Mouse (Mus musculus) urinary bladder, postnatal 14 days (tissue): ENCODE data around the gene Tpst2.
A peak's percentile ranks its signal among the peaks of the same experiment; 100 is the strongest.

Experiments
- DNase-seq: peaks from one replicate; pipeline ENCODE4 v3.0.0; 2021; ENCODE audit warnings: low spot score

Gene Tpst2

DNA sequence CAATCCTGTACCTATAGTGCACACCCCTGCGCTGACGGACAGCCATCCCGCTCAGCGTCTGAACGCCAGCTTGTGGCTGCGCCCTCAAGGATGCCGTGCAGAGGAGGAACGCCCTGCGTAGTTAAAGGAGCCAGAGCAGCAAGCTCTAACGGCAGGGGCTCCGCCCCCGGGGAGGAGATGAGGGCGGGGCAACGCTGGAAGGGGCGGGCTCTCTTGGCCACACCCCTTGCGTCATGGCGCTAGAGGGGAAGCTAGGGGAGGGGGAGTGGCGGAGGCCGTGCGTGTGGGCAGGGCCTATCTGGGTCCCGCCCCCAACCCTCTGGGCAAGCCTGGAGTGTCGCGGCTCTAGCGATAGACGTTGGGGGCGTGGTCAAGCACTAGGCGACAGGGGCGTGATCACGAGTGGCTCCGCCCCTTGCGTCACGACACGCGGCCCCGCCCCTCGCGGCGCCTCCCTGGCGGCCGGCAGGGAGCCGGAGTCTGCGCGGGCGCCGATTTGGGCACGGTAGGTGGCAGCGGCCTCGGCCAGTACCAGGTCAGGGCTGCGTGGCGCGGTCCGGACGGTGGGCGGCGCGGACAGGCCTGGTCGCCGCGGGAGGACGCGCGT, at the start of gene Tpst2:
Gene Tpst2, plus strand, starts transcription at position 425 of the 607 bp plus-strand sequence.
- peak; percentile 100 for DNase-seq

DNA sequence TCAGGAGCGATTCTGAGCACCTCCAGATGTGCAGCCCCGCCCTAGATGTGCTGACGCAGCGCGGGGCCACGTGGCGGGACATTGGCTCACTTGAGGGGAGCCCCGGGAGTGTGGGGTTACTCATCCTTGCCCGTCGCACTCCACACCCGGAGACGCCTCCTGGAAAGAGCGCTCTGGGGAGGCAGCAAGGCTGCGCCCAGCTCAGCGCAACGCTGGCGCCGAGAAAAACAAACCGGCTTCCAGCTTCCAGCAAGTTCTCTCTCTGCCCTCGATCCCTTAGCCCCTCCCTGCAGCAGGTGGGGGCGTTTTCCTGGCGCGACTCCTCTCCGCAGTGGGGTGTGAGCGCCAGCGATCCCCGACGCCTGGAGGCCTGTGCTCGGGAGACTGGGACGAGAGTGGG, 49.1 kb upstream of the Tpst2 start:
- peak; percentile 38 for DNase-seq

GRCm38 (mm10) chr5:112227898-112228239, 48.6 kb upstream of the Tpst2 start:
- DNase-seq: no peak

GRCm38 (mm10) chr5:112228240-112229076, 48.0 kb upstream of the Tpst2 start:
- no peak for DNase-seq

DNA sequence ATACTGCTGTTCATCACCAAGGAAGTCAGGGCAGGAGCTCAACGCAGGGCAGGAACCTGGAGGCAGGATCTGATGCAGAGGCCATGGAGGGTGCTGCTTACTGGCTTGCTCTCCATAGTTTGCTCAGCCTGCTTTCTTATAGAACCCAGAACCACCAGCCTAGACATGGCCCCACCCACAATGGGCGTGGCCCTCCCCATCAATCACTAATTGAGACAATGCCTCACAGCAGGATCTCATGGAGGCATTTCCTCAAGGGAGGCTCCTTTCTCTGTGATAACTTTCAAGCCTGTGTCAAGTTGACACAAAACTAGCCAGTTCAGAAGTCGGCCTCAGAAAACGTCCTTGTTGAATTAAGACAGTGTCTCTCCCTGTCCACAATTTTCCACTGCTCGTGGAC, 40.7 kb upstream of the Tpst2 start:
- DNase-seq: no peak

GRCm38 (mm10) chr5:112236631-112237030, 39.9 kb upstream of the Tpst2 start:
- no peak for DNase-seq

DNA sequence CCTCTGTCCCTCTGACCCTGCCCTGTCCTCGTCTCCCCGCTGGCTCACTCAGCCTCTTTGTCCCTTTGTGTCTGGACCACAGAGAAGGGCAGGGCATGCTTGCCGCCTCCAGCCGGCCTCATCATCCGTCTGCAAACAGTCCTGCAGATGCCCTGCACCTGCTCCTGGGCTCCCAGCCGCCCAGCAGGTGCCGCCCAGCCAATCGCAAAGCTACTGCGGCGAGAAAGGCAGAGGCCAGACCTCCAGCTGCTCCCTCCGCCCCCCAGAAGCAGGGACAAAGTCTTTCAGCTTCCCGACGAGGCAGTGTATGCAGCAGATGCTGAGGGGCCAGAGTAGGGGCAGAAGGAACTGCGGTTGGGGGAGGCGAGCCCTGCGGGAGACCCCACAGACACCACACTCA, 39.1 kb upstream of the Tpst2 start:
- no peak for DNase-seq

- no peak for DNase-seq
Observed at GRCm38 (mm10) chr5:112237866-112238570, 38.5 kb upstream of the Tpst2 start.

GRCm38 (mm10) chr5:112238781-112239482, 37.6 kb upstream of the Tpst2 start:
- no peak for DNase-seq

- peak; percentile 86 for DNase-seq
Observed at GRCm38 (mm10) chr5:112240761-112241160, 35.7 kb upstream of the Tpst2 start.

GRCm38 (mm10) chr5:112241849-112242248, 34.6 kb upstream of the Tpst2 start:
- no peak for DNase-seq

DNA sequence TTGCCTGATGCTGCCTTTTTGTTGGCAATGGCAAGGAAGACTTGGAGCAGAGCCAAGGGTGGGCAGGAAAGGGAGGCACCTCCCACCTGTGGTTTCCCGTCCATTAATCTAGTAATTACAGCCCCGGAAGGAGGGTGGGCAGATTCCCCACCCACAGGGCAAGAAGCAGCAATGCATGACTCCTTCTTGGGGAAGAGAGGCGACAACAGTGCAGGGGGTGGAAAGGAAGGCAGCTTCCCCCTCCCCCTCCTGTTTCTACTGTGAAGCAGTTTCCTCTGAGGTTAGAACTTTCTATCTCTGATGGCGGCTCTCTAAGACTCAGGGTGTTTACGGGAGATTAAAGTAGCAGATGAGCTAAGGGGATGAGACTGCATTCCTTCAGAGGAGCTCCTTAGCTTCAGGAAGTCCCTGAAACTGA, 34.1 kb upstream of the Tpst2 start:
- DNase-seq: no peak

DNA sequence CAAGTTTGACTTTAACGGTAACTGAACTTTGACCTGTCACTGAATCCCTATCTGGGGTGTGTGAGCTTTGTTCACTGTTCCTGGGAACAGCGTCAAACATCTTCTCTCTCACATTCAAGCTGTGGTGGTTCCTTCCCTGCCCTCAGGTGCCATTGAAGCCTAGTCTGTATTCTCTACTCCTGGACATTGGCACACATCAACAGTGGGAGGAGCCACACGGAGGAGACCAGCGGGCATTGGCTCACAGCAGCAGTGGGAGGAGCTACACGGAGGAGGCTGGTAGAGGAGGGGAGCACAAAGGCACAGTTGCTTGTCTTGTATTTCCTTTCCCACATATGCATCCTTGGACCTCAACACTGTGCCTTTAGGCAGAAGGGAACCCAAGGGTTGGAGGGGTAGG, 33.5 kb upstream of the Tpst2 start:
- no peak for DNase-seq

GRCm38 (mm10) chr5:112243539-112244274, 32.8 kb upstream of the Tpst2 start:
- DNase-seq: no peak

DNA sequence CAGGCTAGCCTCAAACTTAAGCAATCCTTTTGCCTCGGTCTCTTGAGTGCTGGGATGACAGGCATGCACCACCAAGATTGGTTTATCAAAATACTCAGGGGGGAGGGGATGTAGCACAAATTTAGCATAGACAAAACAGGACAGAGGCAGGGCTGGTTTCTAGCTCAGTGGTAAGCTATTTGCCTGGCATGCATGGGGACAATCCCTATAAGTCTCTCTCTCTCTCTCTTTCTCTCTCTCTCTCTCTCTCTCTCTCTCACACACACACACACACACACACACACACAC, 32.3 kb upstream of the Tpst2 start:
- DNase-seq: no peak

GRCm38 (mm10) chr5:112244890-112245615, 31.4 kb upstream of the Tpst2 start:
- DNase-seq: no peak

- no peak for DNase-seq
Observed at GRCm38 (mm10) chr5:112247399-112247798, 29.1 kb upstream of the Tpst2 start.

DNA sequence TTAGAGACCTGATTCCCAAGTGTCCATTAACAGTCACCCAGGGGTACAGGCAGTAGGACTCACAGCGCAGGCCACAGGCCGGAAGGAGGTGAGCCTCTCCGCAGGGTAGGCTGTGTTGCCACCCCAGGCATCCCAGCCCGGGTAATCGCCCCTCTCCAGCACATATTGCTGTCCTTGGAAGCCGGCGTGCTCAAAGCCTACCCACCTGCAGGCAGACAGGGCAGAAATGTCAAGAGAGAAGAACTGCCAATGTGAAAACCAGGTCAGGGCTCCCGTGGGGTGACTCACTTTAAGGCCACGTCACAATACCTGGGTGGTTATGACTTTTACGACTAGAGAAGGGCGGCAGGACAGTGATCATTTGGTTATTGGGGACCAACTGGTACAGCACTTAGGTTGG, 27.4 kb upstream of the Tpst2 start:
- no peak for DNase-seq

GRCm38 (mm10) chr5:112252400-112252799, 24.1 kb upstream of the Tpst2 start, which contains the start of gene Cryba4:
Gene Cryba4 (minus strand): TSS chr5:112252518.
- DNase-seq: no peak

DNA sequence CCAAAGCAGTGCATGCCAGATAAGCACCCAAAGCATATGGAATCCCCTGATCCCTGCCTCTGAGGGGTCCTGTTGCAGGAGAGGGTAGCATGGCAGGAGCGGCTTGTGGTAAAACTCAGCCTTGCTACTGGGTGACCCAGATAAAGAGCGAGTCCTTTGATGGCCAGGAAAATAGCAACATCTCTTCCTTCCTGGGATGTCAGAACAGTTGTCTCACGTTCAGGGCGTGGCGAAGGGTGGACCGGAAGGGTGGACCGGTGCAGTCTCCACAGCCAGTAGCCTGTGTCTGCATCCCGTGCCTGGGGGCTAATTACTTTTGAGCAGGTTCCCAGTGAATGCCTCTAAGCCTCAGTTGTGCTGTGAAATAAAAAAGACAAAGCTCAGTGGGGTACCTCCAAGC, 23.3 kb upstream of the Tpst2 start:
- no peak for DNase-seq

DNA sequence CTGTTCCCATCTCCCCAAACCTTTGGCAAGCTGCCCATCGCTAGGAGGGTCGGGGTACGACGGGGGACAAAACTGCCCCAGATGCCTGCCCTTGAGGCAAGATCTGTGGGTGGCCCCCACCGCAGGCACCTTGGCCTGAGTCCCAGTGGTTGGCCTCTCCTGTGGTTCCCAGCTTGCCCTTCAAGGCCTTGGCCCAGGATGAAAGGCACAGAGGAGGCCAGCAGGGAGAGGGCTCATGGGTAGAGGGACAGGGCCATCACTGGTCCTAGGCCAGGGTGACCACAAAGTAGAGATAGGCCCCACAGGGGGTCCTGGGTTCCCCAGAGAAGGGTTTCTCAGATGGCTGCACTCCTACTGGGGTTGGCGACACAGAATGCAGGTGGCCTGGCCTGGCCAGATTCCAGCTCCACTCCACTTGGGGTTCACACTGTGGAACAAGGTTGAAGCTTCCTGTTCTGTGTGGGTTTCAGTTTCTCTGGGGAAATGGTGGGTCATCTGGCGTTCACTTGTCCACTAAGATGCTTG, 22.1 kb upstream of the Tpst2 start:
- no peak for DNase-seq
